Mouse (Mus musculus) lung, postnatal 4 days (tissue): Measurements from ENCODE around the gene Cuedc1.

Experiments used
- DNase-seq, 2 experiments: peaks; one replicate each; pipeline ENCODE4 v3.0.0; 2021

Cuedc1 gene

DNA sequence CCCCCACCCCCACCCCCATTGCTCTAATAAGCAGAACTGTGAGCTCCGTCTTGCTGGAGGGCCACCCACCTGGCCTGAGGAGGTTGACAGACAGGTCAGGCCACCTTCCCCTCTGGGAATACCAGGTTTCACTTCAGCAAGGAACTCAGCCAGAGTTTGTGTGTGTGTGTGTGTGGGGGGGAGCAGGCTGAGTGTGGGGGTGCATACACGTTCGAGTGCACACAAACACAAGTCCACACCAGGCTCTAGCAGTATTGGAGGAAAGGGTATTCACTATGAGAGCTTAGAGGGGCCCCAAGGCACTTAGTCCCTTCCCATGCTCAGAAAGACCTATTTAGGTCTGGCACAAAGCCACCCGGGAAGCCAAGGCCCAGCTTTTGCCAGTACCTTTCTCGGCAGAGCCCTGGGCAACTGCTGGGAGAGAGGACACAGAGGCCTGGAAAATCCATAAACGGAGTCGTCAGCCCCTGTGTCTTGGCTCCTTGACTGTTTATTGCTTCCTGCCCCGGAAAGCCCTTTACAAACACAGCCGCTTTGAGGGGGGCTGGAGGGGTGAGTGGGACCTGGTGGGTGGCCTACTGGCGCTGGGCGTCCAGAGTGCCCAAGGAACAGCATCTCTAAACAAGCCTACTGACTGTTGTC is 50.9 kb downstream of the Cuedc1 start:
- DNase-seq = peak; percentile 68 to 81

DNA sequence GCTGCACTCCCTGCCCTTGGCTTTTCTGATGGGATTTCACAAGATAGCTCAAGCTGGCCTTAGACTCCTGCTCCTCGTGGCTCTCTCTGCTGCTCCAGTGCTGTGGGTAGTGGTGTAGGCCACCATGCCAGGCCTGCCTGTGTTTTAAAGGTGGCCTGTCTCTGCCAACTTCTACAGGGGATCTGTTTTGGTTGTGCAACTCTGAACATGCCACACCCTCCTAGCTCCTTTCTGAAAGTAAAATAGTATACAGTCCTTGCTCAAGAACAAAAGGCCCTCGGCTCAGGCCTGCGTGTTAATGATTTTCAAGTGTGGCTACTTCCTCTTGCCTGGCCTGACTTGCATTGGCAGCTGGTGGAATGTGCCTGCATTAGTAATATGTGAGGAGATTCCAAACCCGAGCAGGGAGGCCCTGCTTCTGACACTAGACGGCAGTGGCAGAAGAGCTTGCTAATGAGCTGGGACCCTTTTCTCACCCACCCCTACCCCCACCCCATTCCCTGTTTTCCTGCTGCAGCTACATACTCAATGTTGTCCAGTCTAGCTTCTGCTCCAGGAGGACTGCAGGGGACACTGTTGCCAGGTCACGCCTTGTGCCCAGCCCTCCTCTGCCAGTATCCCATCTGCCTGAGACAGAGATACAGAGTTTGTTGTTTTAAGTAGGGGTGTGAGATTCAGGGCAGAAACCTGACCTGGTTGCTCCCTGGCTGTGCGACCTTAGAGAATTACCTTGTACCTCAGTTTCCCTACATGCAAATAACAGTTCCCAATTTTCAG is 53.7 kb downstream of the Cuedc1 start:
- DNase-seq = peak; percentile 58 to 82

DNA sequence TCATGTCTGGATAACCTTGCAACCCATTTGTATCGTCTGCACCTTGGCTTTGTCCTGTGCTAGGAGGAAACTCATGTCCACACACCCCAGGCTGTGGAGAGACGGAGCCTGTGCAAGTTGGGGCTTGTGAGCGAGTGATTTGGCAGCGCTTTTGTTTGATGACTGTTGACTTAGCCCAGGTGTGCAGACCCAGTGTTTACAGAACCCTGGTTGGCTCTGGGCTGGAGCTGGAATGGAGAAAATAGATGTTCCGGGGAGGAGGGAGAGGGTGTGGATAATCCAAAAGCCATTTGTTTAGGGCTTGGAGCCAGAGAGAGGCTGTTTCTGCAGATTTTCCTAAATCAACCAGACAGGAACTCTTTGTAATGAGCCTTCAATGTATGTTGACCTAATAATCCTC is 56.0 kb downstream of the Cuedc1 start:
- peak in 1 of 2 experiments; percentile 17 for DNase-seq

DNA sequence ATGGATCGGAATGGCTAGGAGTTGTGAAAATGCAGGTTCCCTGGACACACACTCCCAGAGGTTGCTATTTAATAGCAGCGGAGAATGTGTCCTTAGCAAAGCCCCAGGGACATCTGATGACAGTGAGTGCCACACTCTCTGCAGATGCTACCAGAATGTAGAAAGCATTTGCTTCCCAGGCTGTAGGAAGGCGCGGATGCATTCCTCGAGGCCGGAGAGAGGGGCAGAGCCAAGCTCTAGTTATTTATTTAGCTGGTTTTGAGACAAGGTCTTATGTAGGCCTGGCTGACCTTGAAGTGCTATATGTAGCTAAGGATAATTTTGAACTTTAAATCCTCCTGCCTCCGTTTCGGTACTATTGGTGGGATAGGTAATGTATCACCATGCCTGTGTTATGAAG is 56.6 kb downstream of the Cuedc1 start:
- DNase-seq = no peak

DNA sequence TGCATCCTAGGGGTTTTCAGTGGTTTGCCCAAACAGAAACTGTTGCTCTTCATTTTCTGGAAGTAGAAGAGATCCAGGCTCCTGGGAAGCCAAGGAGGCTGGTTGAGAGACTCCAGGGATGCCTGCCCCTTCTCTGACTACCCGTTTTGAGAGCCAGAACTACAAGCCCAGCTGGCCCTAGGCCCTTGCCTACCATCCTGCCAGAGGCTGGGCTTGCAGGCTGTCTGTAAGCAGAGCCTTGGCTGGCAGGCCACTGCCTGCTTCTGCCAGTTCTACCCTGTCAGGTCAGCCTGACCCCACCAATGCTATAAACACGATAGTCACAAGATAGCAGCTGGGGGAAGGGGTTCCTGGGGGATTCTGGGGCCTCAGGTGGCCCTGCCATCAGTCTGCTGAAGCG is 57.6 kb downstream of the Cuedc1 start:
- DNase-seq = no peak

DNA sequence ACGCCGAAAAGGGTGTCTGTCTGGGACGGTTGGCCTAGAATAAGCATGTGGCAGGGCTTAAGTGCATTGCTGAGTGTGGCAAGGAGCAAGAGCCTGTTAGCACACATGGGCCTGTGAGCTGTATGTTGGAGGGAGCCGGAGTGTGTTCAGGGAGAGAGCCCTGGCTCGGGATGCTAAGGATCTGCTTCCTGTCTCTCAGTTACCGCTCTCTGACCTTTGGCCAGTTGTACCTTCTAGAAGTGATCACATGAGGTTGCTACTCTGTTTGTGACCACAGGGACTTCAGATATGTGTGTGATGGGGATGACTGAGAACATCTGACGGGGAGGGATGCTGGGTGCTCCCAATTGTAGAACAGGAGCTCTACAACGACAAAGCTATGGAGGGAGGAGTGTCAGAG is 58.1 kb downstream of the Cuedc1 start:
- DNase-seq = no peak

DNA sequence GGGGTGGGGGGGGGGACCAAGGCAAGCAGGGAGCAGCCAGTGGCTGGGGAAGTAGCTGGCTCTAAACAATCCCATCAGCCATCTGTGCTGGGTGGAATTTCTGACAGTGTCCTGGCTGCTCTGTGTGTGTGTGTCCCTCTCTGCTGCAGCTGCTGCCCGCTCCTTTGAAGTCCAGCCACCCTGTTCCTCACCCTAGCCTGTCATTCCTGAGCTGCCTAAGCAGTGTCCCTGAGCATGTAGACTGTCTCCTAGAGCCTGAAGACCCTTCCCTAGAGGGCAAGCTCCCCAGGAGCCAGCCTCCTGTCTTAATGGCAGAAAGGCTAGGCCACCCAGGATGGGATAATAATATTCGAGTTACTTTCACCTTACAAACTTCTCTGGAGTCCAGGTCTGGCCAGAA is 58.5 kb downstream of the Cuedc1 start:
- peak in 1 of 2 experiments; percentile 72 for DNase-seq

DNA sequence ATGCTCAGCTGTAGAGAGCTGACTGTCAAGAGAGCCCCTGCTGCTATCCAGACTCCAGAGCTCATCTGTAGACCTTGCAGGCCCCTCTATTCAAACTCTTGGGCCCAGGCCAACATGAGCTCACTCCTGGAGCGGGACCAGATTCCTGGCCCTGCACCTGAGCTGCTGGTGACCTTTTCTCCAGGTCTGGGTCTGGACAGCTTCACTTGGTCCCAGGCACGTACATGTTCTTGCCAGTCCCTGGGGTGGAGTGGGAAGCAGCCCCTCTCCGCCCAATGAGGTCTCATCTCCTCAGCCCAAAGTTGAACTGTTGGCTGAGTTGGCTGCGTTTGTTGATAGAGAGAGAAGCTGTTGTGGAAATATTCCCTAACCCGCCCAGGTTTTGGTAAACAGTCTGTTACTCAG is 61.0 kb downstream of the Cuedc1 start:
- DNase-seq = peak; percentile 55 to 66

DNA sequence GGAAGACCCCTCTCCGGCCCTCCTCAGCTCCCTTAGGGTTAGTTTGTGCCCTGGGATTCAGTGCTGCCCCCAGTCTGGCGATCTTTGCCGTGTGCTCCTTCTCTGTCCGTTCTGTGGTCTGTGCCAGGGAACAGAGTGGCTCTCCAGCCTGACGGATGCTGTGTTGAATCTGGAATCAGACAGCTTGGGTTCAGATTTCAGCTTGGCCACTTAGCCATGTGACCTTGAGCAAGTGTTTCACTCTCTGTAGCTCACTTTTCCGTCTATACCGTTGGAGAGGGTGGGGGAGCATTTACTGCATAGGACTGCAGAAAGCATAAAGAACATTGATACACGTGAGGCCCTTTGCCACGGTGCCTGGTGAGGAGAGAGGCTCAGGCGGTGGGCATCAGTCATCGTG is 61.5 kb downstream of the Cuedc1 start:
- no peak for DNase-seq

DNA sequence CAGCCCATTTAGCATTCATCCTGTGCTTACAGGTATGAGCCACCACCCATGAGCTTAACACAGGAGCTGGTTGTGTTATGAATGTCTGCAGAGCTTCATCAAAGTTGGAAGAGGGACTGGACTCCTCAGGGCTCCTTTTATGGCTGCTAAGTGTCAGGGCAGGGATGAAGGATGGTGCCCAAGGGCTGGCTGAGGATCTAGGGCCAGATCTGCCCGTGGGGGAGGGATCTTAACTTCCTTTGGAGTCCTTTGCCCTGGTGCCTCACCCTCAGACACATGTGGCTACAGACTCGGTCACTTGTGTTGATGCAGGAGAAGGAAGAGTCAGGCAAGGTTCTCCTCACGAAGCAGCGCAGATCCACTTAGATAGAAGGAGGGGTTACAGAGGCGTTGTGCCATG is 62.5 kb downstream of the Cuedc1 start:
- DNase-seq = no peak

DNA sequence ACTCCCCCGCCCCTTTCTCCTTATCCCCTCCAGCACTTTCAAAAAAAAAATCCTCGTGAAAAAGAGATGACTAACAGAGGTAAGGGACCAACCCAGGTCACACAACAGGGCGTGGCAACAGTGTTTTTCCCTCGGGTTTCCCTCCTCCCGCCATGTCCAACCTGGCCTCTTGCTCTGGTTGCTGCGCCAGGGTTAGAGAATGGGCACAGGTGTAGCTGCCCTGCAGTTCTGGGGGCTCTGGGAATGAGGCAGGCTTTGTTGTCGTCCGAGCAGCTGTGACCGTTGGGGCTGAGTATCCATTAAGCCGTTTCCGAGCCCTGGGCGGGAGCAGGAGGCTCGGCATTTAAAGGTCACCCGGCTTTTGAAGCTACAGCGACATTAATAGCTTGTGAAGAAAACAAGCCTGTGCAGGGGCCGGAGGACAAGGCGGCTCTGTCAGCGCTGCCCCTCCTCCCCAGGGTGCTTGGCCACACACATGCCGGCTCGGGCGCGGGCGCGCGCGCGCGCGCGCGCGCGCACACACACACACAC is 63.3 kb downstream of the Cuedc1 start:
- DNase-seq = peak; percentile 71 to 88

DNA sequence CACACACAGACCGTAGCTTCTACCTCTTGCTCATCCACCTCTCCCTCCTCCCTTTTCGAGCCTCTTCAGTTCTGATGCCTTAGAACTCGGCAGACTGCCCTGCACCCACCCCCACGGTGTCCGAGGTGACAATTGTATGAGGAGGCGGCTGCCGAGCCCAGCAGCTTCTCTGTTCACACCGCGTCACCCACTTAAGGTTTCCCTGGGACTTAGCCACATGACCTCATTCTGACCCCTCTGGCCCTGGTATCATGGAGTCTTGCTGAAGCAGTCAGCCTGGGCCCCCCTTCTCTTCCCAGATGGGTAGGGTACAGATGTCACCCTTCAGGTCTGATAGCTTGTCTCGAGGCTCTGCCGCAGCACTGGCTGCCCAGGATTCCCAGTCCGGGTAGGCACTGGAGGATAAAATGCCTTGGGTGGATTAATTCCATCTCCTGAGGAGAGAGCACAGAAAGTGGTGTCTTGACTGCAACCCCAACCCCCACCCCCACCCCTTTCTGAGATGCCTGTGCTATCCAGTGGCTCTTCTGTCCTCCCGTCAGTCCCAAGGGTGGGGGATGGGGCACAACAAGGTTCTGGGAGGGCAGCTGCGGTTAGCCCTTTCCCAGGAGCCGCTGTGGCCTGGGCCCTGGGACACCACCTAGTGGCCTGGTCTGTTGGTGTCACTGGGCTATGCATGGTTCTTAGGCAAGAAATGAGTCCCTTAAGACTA is 63.9 kb downstream of the Cuedc1 start:
- peak; percentile 93 for DNase-seq

DNA sequence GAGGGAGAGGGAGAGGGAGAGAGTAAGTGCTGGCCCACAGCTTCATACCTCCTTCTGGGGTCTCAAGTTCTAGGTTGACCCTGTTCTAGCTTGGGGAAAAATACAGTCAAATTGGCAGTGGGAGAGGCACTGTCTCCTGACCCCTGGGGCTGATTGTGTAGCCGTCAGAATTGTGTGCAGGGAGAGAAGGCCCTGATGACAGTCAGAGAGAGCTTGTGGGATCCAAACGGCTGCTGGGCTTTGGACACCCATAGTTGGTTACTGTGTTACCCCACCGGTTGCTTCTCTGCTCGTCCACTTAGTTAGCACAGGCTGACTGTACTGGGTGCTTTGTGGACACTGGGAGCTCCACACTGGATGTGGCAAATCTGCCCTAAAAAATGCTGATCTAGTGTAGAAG is 64.9 kb downstream of the Cuedc1 start:
- DNase-seq = no peak

DNA sequence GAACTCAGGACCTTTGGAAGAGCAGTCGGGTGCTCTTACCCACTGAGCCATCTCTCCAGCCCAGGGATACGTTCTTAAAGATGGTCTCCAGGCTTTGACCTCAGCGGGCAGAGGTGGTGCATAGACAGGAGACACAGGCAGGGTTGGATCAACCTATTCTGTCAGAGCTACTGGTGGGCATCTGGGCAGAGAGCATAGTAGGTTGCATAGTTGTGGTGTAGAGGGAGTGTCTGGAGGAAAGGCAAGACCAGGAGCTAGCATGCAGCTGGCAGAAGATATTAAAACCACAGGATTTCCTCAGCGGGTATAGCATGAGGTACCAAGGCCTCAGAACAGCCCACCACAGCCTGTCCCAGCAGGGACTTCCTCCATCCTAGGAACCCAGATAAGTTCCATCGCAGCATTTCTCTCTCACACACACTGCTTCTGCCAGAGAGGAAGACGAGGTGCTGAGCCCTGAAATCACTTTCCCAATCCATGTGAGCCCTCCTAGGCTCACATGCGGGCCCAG is 66.4 kb downstream of the Cuedc1 start:
- DNase-seq = no peak

DNA sequence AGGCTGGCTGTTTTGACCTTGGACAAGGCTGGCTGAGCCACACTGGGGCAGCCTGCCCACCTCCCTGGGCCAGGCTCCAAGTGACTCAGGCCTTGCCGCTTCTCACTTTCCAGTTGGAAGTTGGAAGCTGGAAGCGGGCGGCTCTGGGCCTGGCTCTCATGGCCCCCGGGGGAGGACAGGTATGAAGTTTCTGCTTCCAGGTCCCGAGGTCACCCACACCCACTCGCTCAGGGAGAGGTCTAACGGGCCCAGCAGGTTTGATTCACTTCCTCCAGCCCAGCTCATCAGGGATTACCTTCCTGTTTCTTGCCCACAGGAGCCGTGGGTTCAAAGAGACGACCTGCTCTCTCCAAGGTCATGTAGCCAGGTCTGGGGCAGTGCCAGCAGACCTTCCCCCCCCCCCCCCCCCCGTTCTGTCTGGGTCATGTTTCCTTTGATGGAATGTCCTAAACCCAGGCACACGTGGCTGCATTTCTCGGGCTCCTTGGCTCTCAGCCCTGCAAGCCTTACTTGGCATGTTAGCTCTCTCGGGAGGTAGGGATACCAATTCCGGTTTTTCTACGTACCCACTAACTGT is 67.0 kb downstream of the Cuedc1 start:
- peak; percentile 55 to 67 for DNase-seq

DNA sequence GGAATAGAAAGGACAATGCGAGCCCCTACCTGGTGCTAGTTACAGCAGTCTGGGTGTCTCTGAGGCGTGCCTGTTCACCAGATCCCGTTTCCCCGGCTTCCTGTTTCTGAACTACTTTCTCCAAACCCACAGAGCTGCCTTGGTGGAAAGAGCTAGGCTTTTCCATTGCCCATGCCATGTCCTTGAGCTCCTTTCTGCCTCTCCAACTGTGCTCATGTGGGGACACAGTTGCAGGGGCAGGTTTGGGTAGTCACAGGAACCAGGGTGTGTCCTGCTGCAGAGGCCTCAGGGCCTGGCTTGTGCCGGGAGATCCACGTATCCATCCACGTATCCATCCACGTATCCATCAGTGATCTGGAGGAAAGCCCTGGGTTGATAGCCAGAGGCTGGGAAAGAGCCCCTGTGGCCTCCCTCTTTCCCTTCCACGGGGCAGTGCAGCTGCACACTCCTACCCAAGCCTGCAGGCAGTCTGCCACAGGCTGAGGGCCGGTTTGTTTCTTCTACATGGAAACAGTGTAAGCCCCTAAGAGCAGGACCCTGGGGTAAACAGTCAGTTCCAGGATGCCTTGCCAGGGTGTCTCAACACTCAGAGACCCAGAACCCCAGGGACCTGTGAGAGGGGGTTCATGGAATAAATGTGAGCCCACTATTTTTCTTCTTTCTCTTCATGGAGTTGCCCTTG is 68.0 kb downstream of the Cuedc1 start:
- no peak for DNase-seq

DNA sequence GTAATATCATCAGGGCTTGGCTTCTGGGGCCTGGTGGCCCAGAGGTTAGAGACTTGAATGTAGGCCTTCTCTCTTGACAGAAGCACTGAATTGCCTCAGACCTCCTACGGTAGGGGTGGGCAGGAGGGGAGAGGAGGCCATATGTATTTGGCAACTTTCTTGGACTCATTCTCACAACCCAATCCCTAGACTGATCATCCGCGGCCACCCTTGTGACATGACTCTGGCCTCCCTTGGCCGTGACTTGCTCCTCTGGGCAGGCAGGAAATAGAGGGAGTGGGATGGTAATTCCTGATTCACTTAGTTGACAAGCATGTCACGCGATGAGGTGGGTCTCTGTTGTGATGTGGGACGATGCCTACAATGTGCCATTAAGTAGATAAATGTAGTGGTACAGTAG is 68.6 kb downstream of the Cuedc1 start:
- no peak for DNase-seq

DNA sequence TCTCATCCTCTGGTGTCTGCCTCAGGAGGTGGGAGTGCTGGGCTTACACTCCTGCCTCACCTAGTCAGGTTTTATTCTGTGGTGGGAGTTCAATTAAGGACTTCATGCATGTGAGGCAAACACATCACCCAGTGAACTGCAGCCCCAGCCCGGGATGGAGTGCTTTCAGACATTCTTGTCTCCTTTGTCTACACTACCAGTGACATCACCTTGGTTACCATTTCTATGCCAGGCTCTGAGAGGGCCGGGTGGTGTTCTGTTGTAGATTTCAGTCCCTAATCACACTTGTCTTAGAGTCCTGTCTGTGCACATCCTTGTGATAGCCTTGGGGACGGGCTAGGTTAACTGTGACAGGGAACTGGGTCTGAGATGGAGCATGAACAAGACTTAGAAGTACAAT is 70.8 kb downstream of the Cuedc1 start:
- no peak for DNase-seq

DNA sequence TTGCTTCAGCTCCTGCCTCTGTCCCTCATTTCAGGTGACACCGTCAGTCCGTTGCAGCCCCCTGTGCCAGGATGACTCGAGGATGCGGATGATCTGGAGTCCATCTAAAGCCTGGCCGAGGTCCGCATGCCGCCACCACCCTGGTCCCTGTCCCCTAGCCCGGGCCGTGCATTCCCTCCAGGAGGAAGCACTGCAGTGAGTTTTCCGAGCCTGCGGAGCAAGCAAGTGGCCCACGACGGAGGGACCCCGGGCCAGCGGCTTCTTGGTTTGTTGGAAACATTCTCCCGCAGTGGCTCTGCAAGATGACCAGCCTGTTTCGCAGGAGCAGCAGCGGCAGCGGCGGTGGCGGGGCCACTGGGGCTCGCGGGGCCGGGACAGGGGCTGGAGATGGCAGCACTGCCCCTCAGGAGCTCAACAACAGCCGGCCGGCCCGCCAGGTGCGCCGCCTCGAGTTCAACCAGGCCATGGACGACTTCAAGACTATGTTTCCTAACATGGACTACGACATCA is 71.7 kb downstream of the Cuedc1 start:
- no peak for DNase-seq

DNA sequence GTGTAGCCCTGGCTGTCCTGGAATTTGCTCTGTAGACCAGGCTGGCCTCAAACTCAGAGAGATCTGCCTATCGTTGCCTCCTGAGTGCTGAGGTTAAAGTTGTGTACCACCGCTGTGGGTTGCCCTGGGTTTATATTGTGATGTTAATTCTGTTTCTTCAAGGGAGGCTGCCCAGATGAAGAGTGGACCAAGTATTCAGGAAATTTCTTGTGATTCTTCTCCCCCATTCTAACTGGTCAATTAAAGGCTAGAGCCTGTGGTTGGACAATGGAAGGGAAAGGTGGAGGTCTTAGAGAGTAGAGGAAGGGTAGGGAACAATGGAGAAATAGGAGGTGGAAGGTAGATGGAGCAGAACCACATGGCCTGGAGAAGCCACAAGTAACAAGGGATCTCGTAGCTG is 72.7 kb downstream of the Cuedc1 start:
- DNase-seq = no peak

DNA sequence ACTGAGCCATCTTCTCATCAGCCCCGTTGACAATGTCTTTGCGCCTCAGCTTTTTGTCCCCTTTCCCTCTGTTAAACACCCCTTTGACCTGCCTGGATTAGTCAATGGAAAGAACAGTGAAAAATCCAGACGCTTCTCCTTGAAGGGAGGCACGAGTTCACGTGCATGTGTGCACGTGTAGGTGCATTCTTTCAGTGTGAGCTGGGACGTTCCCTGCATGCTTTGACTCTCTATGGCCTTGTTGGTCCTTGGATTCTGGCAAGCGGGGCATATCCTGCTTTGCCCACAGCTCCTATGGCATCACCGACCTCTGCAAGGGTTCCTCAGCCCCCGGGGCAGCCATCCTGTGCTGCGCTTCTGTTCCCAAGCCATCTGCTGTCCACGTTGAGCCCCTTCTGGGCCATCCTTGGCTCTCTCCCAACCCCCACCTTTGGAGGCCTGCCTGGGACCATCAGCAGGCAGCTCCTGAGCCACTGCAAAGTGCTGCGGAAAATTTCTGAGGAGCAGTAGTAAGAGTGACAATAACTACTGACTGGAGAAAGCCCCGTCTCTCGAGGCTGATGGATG is 74.1 kb downstream of the Cuedc1 start:
- DNase-seq = no peak
